Mouse (Mus musculus) adrenal gland, adult 18-20 months (tissue): ENCODE data around the gene Ptpn12. TPM values are rescaled to one million over a fixed set of nuclear protein-coding genes. Genes with fewer than 3 reads are reported as not detected.
A peak's percentile ranks its signal among the peaks of the same experiment; 100 is the strongest.

Experiments
- DNase-seq, 2 experiments: peaks; one replicate each; pipeline ENCODE4 v3.0.0; 2021 to 2022; ENCODE audit warnings: low spot score in 2 of 2
- total RNA-seq, 2 experiments: library from RNA; stranded (reverse); gene quantifications; 1 replicate in 1 of 2; 2 replicates in 1 of 2; pipeline ENCODE4 v1.2.3; 2021

Gene Ptpn12
- total RNA-seq, 2 experiments from 2014 or later = 54.9 to 55.1 TPM

DNA sequence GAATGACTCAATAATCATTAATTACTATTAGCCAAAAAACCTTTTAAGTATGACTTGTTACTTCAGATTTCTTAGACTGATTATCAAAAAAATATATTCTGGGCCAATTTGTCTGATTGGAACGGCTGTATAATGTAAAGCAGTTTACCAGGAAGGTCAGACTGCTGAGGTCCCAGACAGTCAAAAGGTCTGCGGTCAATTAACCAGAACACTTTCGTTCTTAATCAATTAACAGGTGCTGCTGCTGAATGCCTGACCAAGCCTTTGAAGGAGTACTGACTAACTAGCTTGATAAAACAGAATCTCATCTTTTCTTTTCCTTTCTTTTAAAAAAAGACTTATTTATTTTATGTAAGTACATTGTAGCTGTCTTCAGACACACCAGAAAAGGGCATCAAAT, 23.1 kb downstream of the Ptpn12 start:
- DNase-seq = no peak

DNA sequence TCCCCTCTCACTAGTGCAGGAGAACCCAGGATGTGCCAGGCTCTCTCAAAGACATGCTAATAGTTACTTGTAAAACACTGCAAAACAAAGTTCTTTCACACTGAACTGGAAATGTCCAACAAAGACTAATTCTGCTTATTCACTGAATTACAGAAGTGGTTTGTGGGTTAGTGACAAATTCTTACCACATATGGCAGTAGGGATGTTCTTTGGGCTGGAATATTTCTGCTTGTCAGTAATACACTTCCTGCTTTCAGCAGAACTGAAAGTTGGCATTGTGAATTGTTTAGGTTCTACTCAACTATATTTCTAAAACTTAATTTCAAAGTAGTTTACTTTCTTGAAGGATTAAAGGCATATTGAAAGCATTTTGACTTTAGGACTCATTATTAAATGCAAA, 25.5 kb downstream of the Ptpn12 start:
- no peak for DNase-seq

- DNase-seq = no peak
Measured at GRCm38 (mm10) chr5:21017075-21017474, 38.6 kb downstream of the Ptpn12 start.

- DNase-seq = no peak
Measured at GRCm38 (mm10) chr5:21010908-21011307, 44.8 kb downstream of the Ptpn12 start.

DNA sequence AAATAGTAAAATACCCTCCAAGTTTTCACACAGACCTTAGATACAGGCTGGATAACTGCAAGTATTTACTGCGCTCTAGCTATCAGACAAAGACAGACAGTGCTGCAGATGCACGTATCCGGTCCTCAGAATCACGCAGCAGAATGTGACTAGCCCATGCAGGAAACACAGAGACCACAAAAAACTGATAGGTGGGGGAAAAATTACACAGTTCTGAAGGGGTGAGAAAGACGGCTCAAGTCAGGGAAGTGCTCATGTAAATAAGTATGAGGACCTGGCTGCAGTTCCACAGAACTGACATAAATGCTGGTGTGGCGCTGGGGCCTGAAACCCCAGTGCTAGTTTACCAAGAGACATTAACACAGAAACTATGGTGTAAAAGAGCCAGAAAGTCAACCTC, 53.0 kb downstream of the Ptpn12 start:
- DNase-seq = no peak

DNA sequence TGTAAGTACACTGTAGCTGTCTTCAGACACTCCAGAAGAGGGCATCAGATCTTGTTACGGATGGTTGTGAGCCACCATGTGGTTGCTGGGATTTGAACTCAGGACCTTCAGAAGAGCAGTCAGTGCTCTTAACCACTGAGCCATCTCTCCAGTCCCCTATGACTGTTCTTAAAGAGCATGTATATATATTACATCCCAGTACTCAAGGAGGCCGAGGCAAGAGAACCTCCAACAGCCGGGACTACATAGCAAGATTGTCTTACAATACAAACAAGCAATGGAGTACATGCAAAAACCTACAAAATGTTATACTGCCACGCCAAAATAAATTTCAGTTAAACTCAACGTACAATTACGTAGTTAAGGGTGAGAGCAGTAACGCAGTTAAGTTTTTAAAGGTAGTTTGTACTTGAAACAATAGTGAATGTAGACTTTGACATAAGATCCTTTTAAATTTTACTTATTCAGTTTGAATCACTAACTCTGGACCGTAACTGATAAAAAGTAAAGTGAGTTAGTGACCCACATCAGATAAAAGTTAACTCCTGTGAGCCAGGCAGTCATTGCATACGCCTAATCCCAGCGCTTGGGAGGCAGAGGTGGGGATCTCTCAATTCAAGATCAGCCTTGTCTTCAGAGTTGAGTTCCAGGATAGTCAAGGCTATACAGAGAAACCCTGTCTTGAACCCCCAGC, 53.9 kb downstream of the Ptpn12 start:
- no peak for DNase-seq

- no peak for DNase-seq
Measured at GRCm38 (mm10) chr5:20998427-20998826, 57.3 kb downstream of the Ptpn12 start.

- no peak for DNase-seq
Measured at GRCm38 (mm10) chr5:20997555-20997954, 58.2 kb downstream of the Ptpn12 start.

DNA sequence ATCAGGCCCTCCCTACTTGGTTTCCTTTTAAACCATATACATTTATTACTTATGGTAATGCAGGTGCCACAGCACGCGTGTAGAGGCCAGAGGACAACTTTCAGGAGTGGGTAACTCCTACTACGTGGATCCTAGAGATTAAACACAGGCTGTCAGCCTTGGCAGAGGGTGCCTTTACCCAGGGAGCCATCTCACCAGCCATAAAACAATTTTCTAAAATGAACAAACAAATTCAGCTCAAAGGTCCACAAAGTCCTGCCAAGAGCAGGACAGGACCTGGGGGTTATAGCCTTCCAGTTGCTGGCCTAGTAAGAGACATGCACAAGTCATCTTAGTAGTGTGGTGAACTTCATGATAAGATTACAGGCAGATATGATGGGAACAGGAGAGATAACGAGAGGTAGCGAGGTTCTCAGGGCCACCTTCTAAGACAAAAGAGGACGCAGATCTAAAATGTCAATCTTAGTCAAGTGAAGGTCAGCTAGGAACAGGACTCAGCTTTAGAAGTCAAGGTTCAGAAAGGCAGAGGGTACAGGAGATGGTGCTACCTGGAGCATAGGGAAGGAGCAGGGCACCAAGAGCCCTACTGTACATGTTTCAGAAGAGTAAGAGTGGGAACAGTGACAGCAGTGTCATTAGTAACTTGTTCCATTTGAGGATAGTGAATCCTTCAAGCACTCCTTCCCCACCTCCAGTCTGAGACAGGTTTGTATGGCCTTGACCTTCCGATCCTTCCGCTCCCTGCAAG, 65.5 kb downstream of the Ptpn12 start:
- no peak for DNase-seq

DNA sequence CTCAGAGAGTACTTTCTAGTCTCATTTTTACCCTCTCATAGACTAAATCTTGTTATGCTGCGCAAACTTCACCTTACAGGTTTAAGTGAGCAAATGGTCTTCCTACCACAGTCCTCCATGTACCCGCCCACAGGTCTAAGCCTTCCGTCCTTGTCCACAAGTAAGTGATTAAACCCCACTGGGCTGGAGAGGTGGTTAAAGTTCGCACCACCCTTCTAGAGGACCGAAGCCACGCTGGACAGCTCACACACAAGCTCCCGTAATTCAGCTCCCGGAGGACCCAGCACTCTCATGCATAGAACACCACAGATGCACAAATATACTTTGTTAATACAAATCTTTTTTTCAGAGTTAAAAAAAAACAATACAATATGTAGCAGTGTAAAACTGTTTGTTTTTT, 69.4 kb downstream of the Ptpn12 start:
- DNase-seq = no peak

DNA sequence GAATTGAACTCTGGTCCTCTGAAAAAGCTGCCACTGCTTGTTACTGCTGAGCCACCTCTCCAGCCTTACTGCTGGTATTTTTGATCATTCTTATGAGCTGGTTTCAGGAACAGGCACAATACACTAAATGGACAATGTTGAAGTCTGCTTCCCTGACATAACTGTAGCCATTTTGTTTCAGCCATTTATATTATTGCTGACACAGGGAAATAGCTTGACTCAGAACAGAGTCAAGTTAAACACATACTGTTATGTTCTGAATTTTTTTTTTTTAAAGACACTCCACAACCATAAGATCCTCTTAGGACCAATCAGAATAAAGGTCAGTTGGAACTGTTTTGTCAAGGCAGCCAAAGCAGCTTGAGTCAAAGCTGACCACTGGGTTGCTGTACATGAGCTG, 72.2 kb downstream of the Ptpn12 start:
- no peak for DNase-seq

- no peak for DNase-seq
Measured at GRCm38 (mm10) chr5:20974690-20975089, 81.0 kb downstream of the Ptpn12 start.

GRCm38 (mm10) chr5:20973999-20974398, 81.7 kb downstream of the Ptpn12 start:
- DNase-seq = no peak

DNA sequence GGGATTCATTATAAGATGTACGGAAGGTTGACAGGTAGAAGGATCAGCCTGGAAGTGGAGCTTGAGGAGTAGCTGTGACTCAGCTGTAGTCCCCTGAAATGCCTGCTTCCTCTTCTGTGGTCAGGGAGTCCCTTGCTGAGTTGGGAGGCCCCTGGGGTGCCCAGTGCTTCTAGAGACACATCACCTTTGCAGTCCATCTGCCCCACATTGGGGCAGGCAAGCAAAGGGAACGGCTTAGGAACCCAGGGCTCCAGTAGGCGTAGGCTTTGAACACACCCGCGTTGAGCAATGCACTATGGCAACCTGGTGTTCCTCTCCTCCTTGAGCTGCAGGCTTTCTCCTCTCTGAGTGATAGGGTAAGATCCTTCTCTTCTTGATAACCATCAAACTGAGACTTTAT, 82.6 kb downstream of the Ptpn12 start:
- no peak for DNase-seq

- peak; percentile 43 to 69 for DNase-seq
Measured at GRCm38 (mm10) chr5:20968963-20969362, 86.7 kb downstream of the Ptpn12 start.

- no peak for DNase-seq
Measured at GRCm38 (mm10) chr5:20968493-20968892, 87.2 kb downstream of the Ptpn12 start.

- DNase-seq = no peak
Measured at GRCm38 (mm10) chr5:20967942-20968341, 87.8 kb downstream of the Ptpn12 start.

GRCm38 (mm10) chr5:20964446-20964845, 91.3 kb downstream of the Ptpn12 start:
- DNase-seq = no peak

DNA sequence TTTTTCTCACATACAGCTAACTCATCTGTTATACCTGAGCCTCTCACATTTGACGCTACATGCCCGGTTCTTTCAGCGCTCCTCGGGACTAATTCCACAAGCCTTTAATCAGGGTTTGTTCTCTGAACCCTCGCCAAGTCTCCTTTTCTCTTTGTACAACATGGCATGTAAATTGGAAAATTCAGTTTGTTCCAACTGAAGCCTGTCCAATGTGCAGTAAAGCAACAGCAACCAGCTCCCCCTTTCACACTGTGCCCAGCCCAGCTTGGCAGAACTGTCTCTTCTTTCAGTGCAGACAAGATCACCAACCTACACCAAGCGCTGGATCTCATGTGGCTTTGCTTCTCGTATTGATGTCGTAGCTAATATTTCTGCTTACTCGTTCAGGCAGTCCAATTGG, 92.4 kb downstream of the Ptpn12 start:
- DNase-seq = no peak

DNA sequence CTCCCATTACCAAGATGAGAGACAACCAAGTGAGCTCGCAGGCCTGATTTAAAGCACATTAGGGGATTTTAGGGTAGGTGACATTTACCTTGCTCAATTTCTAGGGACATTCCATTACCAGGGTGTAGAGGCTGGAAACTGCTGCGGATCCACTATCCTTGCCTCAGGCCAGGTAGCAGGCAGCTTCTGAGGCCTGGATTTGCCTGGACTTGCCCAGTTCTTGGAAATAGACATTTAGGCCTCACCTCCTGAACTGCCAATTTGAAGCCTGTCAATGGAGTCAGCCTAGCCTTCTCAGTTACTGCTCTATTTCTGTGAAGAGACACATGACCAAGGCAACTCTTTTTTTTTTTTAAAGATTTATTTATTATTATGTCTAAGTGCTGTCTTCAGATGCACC, 94.8 kb downstream of the Ptpn12 start:
- no peak for DNase-seq

DNA sequence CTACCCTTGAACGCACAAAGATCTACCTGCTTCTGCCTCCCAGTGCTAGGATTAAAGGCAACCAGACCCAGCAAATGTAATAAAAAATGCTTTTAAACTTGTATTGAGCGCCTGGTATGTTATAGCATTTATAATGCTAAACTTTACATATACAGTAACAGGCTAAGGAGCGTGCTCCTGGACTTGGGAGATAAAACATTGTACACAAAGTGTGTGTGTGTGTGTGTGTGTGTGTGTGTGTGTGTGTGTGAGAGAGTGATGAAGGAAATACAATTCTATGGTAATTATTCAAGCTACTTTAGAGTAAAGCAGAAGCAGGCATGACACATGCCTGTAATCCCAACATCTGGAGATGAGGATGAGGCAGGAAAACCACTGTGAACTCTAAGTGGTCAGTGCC, 99.4 kb downstream of the Ptpn12 start, which contains the start of gene Rsbn1l:
Gene Rsbn1l, minus strand, starts transcription at position 101 of the 400 bp plus-strand sequence.
- DNase-seq = no peak

DNA sequence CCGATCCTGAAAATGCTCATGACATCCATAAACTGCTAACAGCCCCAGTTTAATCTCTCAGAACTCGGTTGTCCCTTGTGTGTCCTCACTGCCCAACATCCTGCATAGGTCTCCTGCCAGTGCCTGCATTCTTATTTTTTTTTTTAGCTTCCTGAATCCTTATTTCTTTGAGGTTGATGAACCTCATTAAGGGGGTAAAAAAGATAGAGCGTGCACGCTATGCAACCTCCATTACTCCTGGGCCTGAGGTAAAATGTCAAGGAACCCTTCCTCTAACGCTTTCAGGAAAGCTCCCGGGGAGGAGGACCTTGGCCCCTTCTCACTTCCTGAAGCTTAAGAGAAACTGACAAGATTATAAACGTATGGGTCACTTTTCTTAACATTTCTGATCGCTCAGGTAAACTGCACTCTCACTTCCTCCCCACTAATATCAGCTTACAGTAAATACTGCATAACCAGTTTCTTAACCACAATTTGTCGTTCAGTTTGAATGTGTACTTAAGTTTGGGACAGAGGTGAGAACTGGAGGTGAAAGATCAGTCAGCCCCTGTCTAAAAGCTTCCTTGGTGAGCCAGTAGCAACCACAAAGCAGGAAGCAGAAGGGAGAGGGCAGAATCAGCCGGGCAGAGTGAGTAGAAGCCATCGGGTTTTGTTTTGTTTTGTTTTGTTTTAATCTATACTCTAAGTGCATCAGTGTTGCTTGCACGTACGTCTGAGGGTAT, 100.4 kb downstream of the Ptpn12 start:
- no peak for DNase-seq
